Mouse (Mus musculus): ENCODE results near the gene Camsap3. TPM values are rescaled to one million over a fixed set of nuclear protein-coding genes. Genes with fewer than 3 reads are reported as not detected.

Gene Camsap3
- polyA plus RNA-seq, 1 experiment from 2014 or later = 14.5 TPM

- peak; percentile 30 for DNase-seq (ENCODE audit: low spot score)
- H3K9ac ChIP-seq (ENCODE audit: low read length) = no peak overlapping the region
- WGBS = 26% methylated on average over 7 of the region's 7 CpGs
- H3K4me2 ChIP-seq (ENCODE audit: low read depth) = no peak overlapping the region
- no peak for ATAC-seq (ENCODE audit: insufficient read depth, low FRiP score, low TSS enrichment)
- H3K27ac ChIP-seq (ENCODE audit: low read depth, low read length) = no peak overlapping the region
- no peaks in the 10 kb centered on the region for H3K27me3 ChIP-seq (ENCODE audit: control insufficient read depth, insufficient read depth, low read length)
- no peak overlapping the region for H3K4me3 ChIP-seq (ENCODE audit: low read depth, low read length)
- no peaks in the 10 kb centered on the region for H3K36me3 ChIP-seq (ENCODE audit: control insufficient read depth, insufficient read depth, low read length)
- H3K4me1 ChIP-seq (ENCODE audit: control insufficient read depth, insufficient read depth, low read length) = no peaks in the 10 kb centered on the region
- H3K9me3 ChIP-seq (ENCODE audit: control insufficient read depth, low read length) = no peaks in the 10 kb centered on the region
Observed at GRCm38 (mm10) chr8:3656725-3657381, 69.8 kb downstream of the Camsap3 start.

Other genes with a start within 250 kb of the Camsap3 start
- gene A430078G23Rik, start 233.9 kb upstream of the Camsap3 start, polyA plus RNA-seq (2014; fragmentation: Nextera tagmentation; extraction: Ambion mirVana) = not detected in 2 replicates
- 9.0 and 10.8 TPM in 2 replicates for gene Arhgef18, start 194.3 kb upstream of the Camsap3 start, polyA plus RNA-seq (2014; fragmentation: Nextera tagmentation; extraction: Ambion mirVana)
- gene Pex11g, start 119.6 kb upstream of the Camsap3 start, polyA plus RNA-seq (2014; fragmentation: Nextera tagmentation; extraction: Ambion mirVana) = 2.9 TPM in 2 replicates
- 0.20 TPM in 1 of 2 replicates, not detected in the other for gene Tex45, start 116.4 kb upstream of the Camsap3 start, polyA plus RNA-seq (2014; fragmentation: Nextera tagmentation; extraction: Ambion mirVana)
- gene Zfp358, start 94.2 kb upstream of the Camsap3 start, polyA plus RNA-seq (2014; fragmentation: Nextera tagmentation; extraction: Ambion mirVana) = 29.9 and 36.8 TPM in 2 replicates
- gene Mcoln1, start 86.8 kb upstream of the Camsap3 start, polyA plus RNA-seq (2014; fragmentation: Nextera tagmentation; extraction: Ambion mirVana) = 50.3 and 56.0 TPM in 2 replicates
- 17.9 and 20.7 TPM in 2 replicates for gene Pnpla6, start 71.9 kb upstream of the Camsap3 start, polyA plus RNA-seq (2014; fragmentation: Nextera tagmentation; extraction: Ambion mirVana)
- gene C330021F23Rik, start 19.3 kb upstream of the Camsap3 start, polyA plus RNA-seq (2014; fragmentation: Nextera tagmentation; extraction: Ambion mirVana) = 4.8 and 5.6 TPM in 2 replicates
- 61.6 and 68.3 TPM in 2 replicates for gene Xab2, start 34.0 kb downstream of the Camsap3 start, polyA plus RNA-seq (2014; fragmentation: Nextera tagmentation; extraction: Ambion mirVana)
- gene Pet100, start 34.3 kb downstream of the Camsap3 start, polyA plus RNA-seq (2014; fragmentation: Nextera tagmentation; extraction: Ambion mirVana) = 91.7 and 99.2 TPM in 2 replicates
- gene Pcp2, start 38.3 kb downstream of the Camsap3 start, polyA plus RNA-seq (2014; fragmentation: Nextera tagmentation; extraction: Ambion mirVana) = not detected in 2 replicates
- gene Stxbp2, start 43.7 kb downstream of the Camsap3 start, polyA plus RNA-seq (2014; fragmentation: Nextera tagmentation; extraction: Ambion mirVana) = 17.3 and 25.2 TPM in 2 replicates
- not detected in 2 replicates for gene Retn, start 68.5 kb downstream of the Camsap3 start, polyA plus RNA-seq (2014; fragmentation: Nextera tagmentation; extraction: Ambion mirVana)
- not detected in 2 replicates for gene Mcemp1, start 78.5 kb downstream of the Camsap3 start, polyA plus RNA-seq (2014; fragmentation: Nextera tagmentation; extraction: Ambion mirVana)
- 7.9 and 11.3 TPM in 2 replicates for gene Fcor, start 85.1 kb downstream of the Camsap3 start, polyA plus RNA-seq (2014; fragmentation: Nextera tagmentation; extraction: Ambion mirVana)
- 37.0 and 43.6 TPM in 2 replicates for gene Trappc5, start 89.0 kb downstream of the Camsap3 start, polyA plus RNA-seq (2014; fragmentation: Nextera tagmentation; extraction: Ambion mirVana)
- gene Fcer2a, start 106.9 kb downstream of the Camsap3 start, polyA plus RNA-seq (2014; fragmentation: Nextera tagmentation; extraction: Ambion mirVana) = 0.11 and 0.24 TPM in 2 replicates
- 0.26 TPM in 1 of 2 replicates, not detected in the other for gene Clec4g, start 133.4 kb downstream of the Camsap3 start, polyA plus RNA-seq (2014; fragmentation: Nextera tagmentation; extraction: Ambion mirVana)
- not detected in 2 replicates for gene Cd209a, start 161.7 kb downstream of the Camsap3 start, polyA plus RNA-seq (2014; fragmentation: Nextera tagmentation; extraction: Ambion mirVana)

Measured in neural tube, embryonic 11.5 days (tissue).